Mouse (Mus musculus): ENCODE results near the gene Camk2n2. TPM values are rescaled to one million over a fixed set of nuclear protein-coding genes. Genes with fewer than 3 reads are reported as not detected.
A peak's percentile ranks its signal among the peaks of the same experiment; 100 is the strongest.

Gene Camk2n2
- total RNA-seq, 2 experiments from 2014 or later: 0.42 to 0.96 TPM

DNA sequence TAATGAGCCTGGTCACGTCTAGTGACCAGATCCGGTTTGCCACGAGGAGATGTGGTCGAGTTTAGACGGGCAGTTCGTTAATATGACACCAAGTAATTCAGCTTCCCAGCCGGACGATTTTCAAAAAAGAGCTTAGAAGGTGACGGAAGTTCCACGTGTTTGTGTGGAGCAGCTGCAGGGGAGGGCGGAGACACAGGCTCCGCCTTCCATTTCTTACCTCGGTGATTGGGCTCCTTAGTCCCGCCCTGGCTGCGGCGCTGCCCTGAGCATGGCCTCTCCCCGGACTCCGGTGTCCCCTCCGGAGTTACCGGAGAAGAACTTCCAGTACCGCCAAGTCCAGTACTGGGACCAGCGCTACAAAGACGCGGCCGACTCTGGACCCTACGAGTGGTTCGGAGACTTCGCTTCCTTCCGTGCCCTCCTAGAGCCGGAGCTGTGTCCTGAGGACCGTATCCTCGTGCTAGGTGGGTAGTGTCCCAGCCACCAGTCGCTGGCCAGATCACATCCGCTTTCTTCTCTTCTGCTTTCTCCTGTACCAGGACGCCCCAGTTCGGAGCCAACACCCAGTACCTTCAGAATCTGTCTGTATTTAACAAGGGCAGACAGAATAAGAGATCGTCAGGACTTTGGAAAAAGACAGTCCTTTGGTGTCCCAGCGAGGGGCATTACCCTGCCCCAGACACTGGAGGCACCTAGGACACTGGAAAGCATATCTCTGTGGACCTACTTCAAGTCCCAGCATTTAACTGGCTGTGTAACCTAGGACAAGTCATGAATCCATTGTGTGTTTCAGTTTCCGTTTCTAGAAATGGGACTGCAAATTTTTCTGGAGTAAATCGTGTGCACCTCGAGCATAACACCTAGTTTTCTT is 9.5 kb downstream of the Camk2n2 start, which contains the start of the genes Eef1akmt4, Gm49333 and Alg3:
Eef1akmt4 (plus strand) TSS at position 237 of the 871 bp plus-strand sequence.
Gm49333 (plus strand) TSS at position 254 of the 871 bp plus-strand sequence.
Alg3 (minus strand) TSS at position 379 of the 871 bp plus-strand sequence.
- peak; percentile 94 for ATAC-seq (replicated peaks; ENCODE audit: poor library complexity)

DNA sequence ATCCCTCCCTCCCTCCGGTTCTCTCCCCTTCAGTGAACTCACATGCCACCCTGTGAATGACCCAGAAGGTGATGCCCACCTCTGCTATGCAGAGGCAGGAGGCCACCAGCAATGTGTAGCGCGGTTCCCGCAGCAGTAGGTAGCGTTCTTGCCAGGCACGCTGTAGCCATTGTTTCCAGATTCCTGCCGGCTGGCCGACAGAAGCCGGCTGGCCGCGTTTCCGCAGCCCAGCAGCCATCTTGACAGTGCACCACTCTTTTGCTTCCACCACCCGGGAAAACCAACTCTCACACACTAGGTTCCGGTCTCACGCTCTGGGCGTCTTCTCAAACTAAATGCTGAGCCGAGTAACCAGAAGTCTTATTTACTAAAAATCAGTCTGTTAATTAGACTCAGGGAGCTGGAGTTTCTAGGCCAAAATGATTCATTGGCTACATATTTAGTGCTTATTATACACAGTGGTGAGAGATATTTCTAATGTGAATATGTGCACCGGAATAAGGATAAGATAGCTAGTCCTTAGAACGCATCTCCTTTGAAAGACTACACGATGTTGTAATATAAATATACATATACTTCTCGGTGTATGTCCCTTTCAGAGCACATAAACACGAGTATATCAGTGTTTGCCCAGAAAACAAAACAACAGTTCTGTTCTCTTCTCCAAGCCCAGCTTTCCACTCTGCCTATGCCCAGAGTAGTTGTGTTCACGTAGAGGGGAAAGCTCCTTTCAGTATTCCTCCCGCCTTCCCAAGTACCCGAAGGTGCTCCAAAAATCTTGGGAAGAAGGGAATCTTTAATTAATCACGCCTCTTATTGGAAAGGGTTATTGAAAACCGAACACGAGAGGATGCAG is 10.4 kb downstream of the Camk2n2 start:
- ATAC-seq (replicated peaks; ENCODE audit: poor library complexity): peak; percentile 83

DNA sequence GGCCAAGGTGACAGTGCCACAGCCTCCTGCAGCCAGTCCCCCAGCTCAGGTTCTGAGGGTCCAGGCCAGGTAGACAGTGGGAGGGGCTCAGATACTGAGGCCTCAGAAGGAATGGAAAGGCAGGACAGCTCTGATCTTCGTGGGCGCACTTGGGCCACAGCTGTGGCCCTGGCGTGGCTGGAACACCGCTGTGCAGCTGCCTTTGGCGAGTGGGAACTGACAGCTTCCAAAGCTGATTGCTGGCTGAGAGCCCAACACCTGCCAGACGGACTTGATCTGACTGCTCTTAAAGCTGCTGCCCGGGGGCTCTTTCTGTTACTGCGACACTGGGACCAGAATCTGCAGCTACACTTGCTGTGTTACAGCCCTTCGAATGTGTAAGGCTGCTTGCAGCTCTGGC is 16.4 kb downstream of the Camk2n2 start:
- ATAC-seq (replicated peaks; ENCODE audit: poor library complexity): no peak

DNA sequence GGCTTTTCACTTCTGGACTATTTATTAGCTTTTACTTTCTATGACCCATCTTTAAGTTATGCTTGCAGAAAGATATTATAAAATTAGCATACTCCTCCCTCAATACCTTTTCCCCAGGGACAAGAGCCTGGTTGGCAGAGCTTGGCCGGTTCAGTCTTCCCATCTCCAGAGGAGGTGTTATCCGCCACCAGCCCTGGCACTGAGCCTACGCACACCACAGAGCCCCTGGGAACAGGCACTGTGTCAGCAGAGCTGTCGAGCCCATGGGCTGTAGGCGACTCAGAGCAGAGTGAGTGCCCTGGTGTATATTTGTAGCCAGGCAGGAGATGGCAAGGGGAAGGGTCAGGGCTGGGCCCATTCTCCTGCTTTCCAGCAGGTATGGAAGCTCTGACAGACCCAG is 20.6 kb downstream of the Camk2n2 start:
- ATAC-seq (replicated peaks; ENCODE audit: poor library complexity): no peak

DNA sequence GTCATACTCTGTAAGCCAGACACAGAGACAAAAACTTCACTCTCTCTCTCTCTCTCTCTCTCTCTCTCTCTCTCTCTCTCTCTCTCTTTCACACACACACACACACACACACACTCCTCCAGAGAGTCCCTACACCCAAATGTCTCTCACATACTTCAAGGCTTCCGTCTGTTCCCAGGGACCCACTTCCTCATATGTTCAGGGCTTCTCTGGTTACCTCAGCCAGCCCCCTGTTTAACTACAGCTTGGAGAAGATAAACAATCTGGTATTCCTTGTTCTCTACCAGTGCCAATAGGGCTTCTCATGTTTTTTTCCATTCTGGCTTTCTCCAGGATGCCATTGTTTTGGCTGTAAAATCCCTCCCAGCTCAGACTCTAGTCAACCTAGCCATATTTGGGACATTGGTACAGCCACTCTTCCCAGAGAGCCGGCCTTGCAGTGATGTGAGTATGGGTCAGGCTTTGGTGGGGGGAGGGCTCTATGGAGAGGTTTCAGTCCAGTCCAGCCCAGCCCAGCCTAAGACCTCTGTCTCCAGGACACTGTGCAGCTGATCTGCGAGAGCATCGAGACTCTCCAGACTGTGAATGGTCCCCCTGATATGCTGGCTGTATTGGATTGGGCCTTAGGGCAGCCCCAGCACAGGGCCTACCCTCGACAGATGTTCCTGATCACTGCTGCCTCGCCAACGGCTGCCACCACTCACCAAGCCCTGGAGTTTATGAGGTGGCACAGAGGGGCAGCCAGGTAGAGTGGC is 24.2 kb downstream of the Camk2n2 start:
- ATAC-seq (replicated peaks; ENCODE audit: poor library complexity): no peak

DNA sequence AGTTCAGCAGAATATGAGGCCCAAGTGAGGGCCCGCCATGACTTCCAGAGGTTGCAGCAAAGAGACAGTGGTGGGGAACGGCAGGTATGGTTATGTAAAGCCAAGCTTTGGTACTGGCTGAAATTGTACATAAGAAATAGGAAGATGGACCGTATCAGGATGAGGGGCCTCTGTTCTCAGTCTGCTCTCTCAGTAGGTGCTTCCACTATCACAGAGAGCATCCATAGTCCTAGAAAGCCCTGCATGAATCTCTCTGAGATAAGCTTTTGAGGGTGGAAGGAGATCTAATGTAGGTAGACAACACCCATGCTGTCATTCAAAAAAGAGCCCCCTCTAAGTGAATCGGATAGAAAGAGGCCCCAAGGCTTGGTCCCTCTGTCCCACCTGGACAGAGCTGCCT is 25.4 kb downstream of the Camk2n2 start:
- ATAC-seq (replicated peaks; ENCODE audit: poor library complexity): no peak

DNA sequence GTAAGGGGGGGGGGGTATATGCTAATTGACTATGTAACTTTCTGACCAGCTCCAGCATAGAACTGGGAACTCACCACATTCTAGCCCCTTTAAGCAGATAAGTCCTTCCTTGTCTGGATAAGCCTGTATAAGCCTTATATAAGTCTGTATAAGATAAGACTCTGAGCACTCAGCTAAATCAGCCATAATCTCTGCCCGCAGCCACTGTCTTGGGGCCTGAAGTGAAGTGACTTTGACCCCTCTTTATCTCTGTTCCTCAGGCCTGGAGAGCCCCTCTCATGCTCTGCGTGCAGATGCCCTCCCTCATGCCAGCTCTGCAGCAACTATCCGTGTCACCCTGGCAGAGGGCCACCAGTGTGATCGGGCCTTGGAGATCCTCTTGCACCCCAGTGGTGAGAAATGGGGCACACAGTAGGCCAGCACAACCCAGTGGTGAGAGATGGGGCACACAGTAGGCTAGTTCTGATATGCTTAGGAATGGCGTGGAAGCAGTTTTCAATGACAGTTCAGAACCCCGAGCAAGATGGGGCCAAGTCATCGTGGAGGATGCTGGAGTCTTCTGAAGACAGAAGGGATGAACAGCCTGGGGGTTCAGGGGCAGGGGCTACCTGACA is 25.9 kb downstream of the Camk2n2 start:
- peak; percentile 82 for ATAC-seq (replicated peaks; ENCODE audit: poor library complexity)

DNA sequence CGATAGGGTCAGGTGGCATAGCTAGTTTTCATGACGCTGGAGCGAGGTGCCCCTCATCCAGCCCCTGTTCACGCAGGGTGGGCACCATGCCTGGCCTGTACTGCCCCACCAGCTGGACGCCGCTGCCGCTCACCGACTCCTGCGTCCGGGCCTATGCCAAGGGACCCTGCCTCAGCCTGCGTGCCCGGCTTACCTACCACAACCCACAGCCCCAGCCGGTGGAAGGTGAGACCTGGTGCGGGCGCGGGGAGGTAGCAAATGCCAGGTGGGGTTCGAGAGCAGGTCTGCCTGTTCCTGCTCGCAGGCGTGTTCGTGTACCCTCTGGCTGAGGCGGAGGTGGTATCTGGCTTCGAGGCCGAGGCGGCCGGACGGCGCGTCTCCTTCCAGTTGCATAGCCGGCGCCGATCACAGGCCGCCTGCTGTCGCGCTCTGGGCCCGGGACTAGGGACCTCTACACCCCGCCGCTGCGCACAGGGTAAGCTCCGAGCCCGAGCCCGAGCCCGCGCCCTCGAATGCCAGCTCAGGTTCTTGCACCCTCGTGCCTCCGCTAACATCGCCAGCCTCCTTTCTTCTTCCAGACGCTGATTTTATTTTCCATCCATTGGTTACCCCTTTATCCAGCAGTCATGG is 29.9 kb downstream of the Camk2n2 start:
- ATAC-seq (replicated peaks; ENCODE audit: poor library complexity): 0 out of 2 replicates have a peak, but pooled peaks have one; percentile 7

DNA sequence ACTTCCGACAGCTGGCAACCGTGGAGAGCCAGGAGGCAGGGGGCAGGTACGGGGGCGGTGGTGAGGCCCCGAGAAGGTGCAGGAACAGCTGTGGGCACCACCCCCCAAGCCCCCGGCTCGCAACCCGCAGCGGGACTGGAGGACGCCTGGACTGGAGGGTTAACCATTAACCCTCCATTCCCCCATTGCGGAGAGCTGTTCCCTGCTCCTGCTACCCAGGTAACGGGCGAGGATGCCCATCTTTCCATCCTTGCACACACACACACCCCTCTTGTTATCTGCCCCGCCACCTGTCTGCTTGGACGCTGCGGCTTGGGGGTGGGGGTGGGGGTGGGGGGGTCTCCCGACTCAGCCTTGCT is 30.4 kb downstream of the Camk2n2 start:
- no peak for ATAC-seq (replicated peaks; ENCODE audit: poor library complexity)

DNA sequence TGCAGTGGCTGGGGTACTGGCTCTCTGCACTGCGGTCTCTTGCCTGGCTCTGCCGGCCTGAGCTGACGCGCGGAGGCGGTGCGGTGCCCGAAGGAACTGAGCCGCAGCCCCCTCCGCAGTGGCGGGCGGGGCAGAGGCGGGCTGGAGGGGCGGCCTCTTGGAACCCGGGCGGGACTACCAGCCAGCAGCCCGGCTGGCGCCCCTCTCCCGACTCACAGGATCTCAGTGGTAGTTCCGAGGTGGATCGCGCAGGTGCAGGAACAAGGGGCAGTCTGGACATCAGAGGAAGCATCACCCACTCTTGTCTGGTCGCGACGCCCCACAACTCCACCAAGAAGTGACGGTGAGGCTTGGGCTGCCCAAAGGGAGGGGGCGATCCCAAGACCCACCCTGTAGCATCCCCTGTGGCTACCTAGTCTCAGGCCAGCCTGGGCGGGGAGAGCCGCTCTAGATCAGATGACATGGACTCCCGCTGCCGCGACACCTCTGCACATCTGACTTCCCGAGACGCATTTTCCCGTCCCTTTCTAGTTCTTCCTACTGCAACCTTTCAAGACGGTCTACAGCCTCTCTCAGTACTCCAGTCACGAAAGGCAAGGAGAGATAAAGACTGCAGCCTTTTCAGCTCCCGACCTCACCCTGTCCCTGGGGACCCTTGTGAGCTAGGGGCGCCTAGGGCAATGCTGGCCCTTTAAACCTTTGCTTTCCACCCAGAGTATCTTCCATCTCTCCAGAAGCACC is 31.0 kb downstream of the Camk2n2 start:
- peak; percentile 41; the same call in 1 of the 2 replicates for ATAC-seq (replicated peaks; ENCODE audit: poor library complexity)

DNA sequence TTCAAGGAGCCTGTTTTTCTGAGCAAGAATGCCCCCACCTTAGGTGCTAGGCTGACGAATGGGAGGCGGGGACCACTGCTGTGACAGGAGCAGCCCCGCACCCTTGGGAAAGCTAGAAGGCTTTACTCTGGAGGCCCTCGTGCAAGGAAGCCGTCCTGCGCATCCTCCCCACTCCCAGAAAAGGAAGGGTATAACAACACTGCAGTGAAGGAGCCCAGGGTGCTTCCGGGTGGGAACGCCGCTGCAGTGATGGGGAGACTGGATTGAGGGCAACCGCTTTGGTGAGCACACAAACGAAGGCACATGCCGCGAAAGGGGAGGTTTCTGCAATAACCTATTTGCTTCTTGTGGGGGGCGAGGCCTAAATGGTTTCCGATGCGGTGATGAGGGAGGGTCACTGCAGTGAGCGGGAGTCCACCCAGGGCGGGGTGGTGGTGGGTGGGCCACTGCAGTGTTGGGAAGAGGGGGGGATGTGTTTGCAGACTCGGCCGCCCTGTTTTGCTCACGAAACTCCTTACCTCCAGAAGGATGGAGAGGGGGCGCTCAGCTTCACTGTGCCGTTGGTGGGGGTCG is 31.6 kb downstream of the Camk2n2 start, which contains the start of gene Vwa5b2:
Vwa5b2 (plus strand) TSS at position 106 of the 573 bp plus-strand sequence.
- no peak for ATAC-seq (replicated peaks; ENCODE audit: poor library complexity)

Other genes starting within 250 kb of the Camk2n2 start
- gene Abcc5, start 194.9 kb downstream of the Camk2n2 start, total RNA-seq (2015): 18.0 and 19.0 TPM in 2 replicates
- gene Abcc5, start 194.9 kb downstream of the Camk2n2 start, total RNA-seq (2017): 14.1 and 20.2 TPM in 2 replicates
- 58.4 and 64.7 TPM in 2 replicates for gene Eif2b5, start 122.5 kb downstream of the Camk2n2 start, total RNA-seq (2015)
- gene Eif2b5, start 122.5 kb downstream of the Camk2n2 start, total RNA-seq (2017): 85.8 and 87.2 TPM in 2 replicates
- 23.5 and 26.7 TPM in 2 replicates for gene Dvl3, start 104.3 kb downstream of the Camk2n2 start, total RNA-seq (2015)
- gene Dvl3, start 104.3 kb downstream of the Camk2n2 start, total RNA-seq (2017): 3.2 and 3.3 TPM in 2 replicates
- gene Ap2m1, start 85.8 kb downstream of the Camk2n2 start, total RNA-seq (2015): 234 and 286 TPM in 2 replicates
- 143 and 149 TPM in 2 replicates for gene Ap2m1, start 85.8 kb downstream of the Camk2n2 start, total RNA-seq (2017)
- 21.9 and 28.5 TPM in 2 replicates for gene Abcf3, start 72.7 kb downstream of the Camk2n2 start, total RNA-seq (2015)
- 28.4 and 35.7 TPM in 2 replicates for gene Abcf3, start 72.7 kb downstream of the Camk2n2 start, total RNA-seq (2017)
- not detected in 2 replicates for gene Vwa5b2, start 31.8 kb downstream of the Camk2n2 start, total RNA-seq (2015)
- not detected in 2 replicates for gene Vwa5b2, start 31.8 kb downstream of the Camk2n2 start, total RNA-seq (2017)
- gene Eef1akmt4, start 9.7 kb downstream of the Camk2n2 start, total RNA-seq (2015): 38.4 and 46.5 TPM in 2 replicates
- 6.4 and 8.0 TPM in 2 replicates for gene Eef1akmt4, start 9.7 kb downstream of the Camk2n2 start, total RNA-seq (2017)
- gene Gm49333, start 9.7 kb downstream of the Camk2n2 start, total RNA-seq (2015): not detected in 2 replicates
- not detected in 2 replicates for gene Gm49333, start 9.7 kb downstream of the Camk2n2 start, total RNA-seq (2017)
- gene Alg3, start 9.6 kb downstream of the Camk2n2 start, total RNA-seq (2015): 33.2 and 38.5 TPM in 2 replicates
- gene Alg3, start 9.6 kb downstream of the Camk2n2 start, total RNA-seq (2017): 20.4 and 21.4 TPM in 2 replicates
- 0.20 and 0.32 TPM in 2 replicates for gene Ece2, start 8.5 kb upstream of the Camk2n2 start, total RNA-seq (2015)
- 0.71 TPM in 1 of 2 replicates, not detected in the other for gene Ece2, start 8.5 kb upstream of the Camk2n2 start, total RNA-seq (2017)
- gene Psmd2, start 30.4 kb upstream of the Camk2n2 start, total RNA-seq (2015): 113 and 133 TPM in 2 replicates
- gene Psmd2, start 30.4 kb upstream of the Camk2n2 start, total RNA-seq (2017): 201 and 230 TPM in 2 replicates
- gene Eif4g1, start 47.0 kb upstream of the Camk2n2 start, total RNA-seq (2015): 164 and 172 TPM in 2 replicates
- gene Eif4g1, start 47.0 kb upstream of the Camk2n2 start, total RNA-seq (2017): 305 and 366 TPM in 2 replicates
- not detected in 2 replicates for gene Fam131a, start 72.0 kb upstream of the Camk2n2 start, total RNA-seq (2015)
- 0.17 TPM in 1 of 2 replicates, not detected in the other for gene Fam131a, start 72.0 kb upstream of the Camk2n2 start, total RNA-seq (2017)
- gene Polr2h, start 96.4 kb upstream of the Camk2n2 start, total RNA-seq (2015): 75.3 and 99.4 TPM in 2 replicates
- gene Polr2h, start 96.4 kb upstream of the Camk2n2 start, total RNA-seq (2017): 75.1 and 78.2 TPM in 2 replicates
- gene Clcn2, start 96.5 kb upstream of the Camk2n2 start, total RNA-seq (2015): 0.34 and 1.3 TPM in 2 replicates
- 1.2 and 1.6 TPM in 2 replicates for gene Clcn2, start 96.5 kb upstream of the Camk2n2 start, total RNA-seq (2017)
- not detected in 2 replicates for gene Chrd, start 111.8 kb upstream of the Camk2n2 start, total RNA-seq (2015)
- not detected in 2 replicates for gene Chrd, start 111.8 kb upstream of the Camk2n2 start, total RNA-seq (2017)
- gene Thpo, start 113.2 kb upstream of the Camk2n2 start, total RNA-seq (2015): not detected in 2 replicates
- not detected in 2 replicates for gene Thpo, start 113.2 kb upstream of the Camk2n2 start, total RNA-seq (2017)

Data from megakaryocyte progenitor cell, adult 5-6 weeks (primary cell).